Mouse (Mus musculus) midbrain, embryonic 16.5 days (tissue): Measurements from ENCODE around the gene Psmg3. TPM values are rescaled to one million over a fixed set of nuclear protein-coding genes. Genes with fewer than 3 reads are reported as not detected.

ENCODE experiments used
- ATAC-seq: fragments of 200-750 bp; cut with Nextera tagmentation; 2 replicates; pipeline ENCODE4 v1.8.0; 2017; ENCODE audit warnings: moderate TSS enrichment
- H3K27ac ChIP-seq: fragments of 300-500 bp; sonication (generic); 2 replicates; pipeline ENCODE4 v1.5.1; 2014; ENCODE audit warnings: mild to moderate bottlenecking, low read length, mixed read lengths
- H3K27me3 ChIP-seq: fragments of 300-500 bp; sonication (generic); 2 replicates; pipeline ENCODE4 v1.6.1; 2014; ENCODE audit warnings: low read depth, low read length, mixed read lengths; ENCODE audit not compliant: control insufficient read depth, insufficient read depth
- H3K36me3 ChIP-seq: fragments of 300-500 bp; sonication (generic); 2 replicates; pipeline ENCODE4 v1.6.1; 2014; ENCODE audit warnings: mild to moderate bottlenecking, low read length, moderate library complexity, mixed read lengths; ENCODE audit not compliant: control insufficient read depth, insufficient read depth
- H3K4me1 ChIP-seq: fragments of 300-500 bp; sonication (generic); 2 replicates; pipeline ENCODE4 v1.6.1; 2014; ENCODE audit warnings: mild to moderate bottlenecking, low read length, mixed read lengths; ENCODE audit not compliant: control insufficient read depth, insufficient read depth
- H3K4me2 ChIP-seq: fragments of 300-500 bp; sonication (generic); 2 replicates; pipeline ENCODE4 v1.6.1; 2014; ENCODE audit warnings: mild to moderate bottlenecking, low read length, mixed read lengths
- H3K4me3 ChIP-seq: fragments of 300-500 bp; sonication (generic); 2 replicates; pipeline ENCODE4 v1.5.1; 2014; ENCODE audit warnings: low read depth, mild to moderate bottlenecking, low read length, moderate library complexity, mixed read lengths
- H3K9ac ChIP-seq: fragments of 300-500 bp; sonication (generic); 2 replicates; pipeline ENCODE4 v1.6.1; 2014; ENCODE audit warnings: low read depth, low read length, mixed read lengths
- H3K9me3 ChIP-seq: fragments of 300-500 bp; sonication (generic); replicated peaks from 2 replicates; pipeline ENCODE4 v1.6.1; 2014; ENCODE audit warnings: mild to moderate bottlenecking, low read length, mixed read lengths; ENCODE audit not compliant: control insufficient read depth, poor library complexity, severe bottlenecking
- WGBS: fragments of 180-500 bp; shearing (Covaris S2); extraction: QIAGEN DNeasy Blood & Tissue Kit; methylation state at CpG from one replicate; pipeline ENCODE4 v1.1.7; 2014; 5-methylcytosine and 5-hydroxymethylcytosine counted together
- polyA plus RNA-seq: library from polyadenylated mRNA; unstranded; fragments of >200 nt; fragmentation: Nextera tagmentation; extraction: Ambion mirVana; gene quantifications from 2 replicates; pipeline ENCODE4 v1.2.1, GENCODE M21; 2015

Gene Psmg3
- polyA plus RNA-seq, 1 experiment from 2014 or later = 71.8 TPM

- ATAC-seq = no peak
- H3K4me3 ChIP-seq = no peak overlapping the region
- H3K27ac ChIP-seq = no peak overlapping the region
- no peak overlapping the region for H3K4me2 ChIP-seq
- 0 out of 2 replicates have a peak, but pooled peaks cover 3% of the 10 kb centered on the region for H3K4me1 ChIP-seq
- WGBS = 85% methylated on average over 7 of the region's 7 CpGs
- H3K9me3 ChIP-seq = no peaks in the 10 kb centered on the region
- H3K36me3 ChIP-seq = no peaks in the 10 kb centered on the region
- H3K9ac ChIP-seq = no peak overlapping the region
- H3K27me3 ChIP-seq = no peaks in the 10 kb centered on the region
Measured at GRCm38 (mm10) chr5:139835706-139836105, 9.0 kb upstream of the Psmg3 start.

- 82% methylated on average over 7 of the region's 7 CpGs for WGBS
- H3K27me3 ChIP-seq = no peaks in the 10 kb centered on the region
Measured at GRCm38 (mm10) chr5:139832125-139832524, 5.4 kb upstream of the Psmg3 start.

GRCm38 (mm10) chr5:139830734-139831133 lies 4.0 kb upstream of the Psmg3 start:
- WGBS = 91% methylated on average over 3 of the region's 3 CpGs
- Histone ChIP-seq H3K27ac (no peak overlapping the region), H3K9ac (no peak overlapping the region), H3K9me3 (no peaks in the 10 kb centered on the region), H3K4me1 (peaks cover 7% of the 10 kb centered on the region), H3K4me3 (no peak overlapping the region), H3K4me2 (no peak overlapping the region), H3K27me3 (no peaks in the 10 kb centered on the region), H3K36me3 (no peaks in the 10 kb centered on the region)
- ATAC-seq = no peak

More at GRCm38 (mm10) chr5:139832125-139832524, 5.4 kb upstream of the Psmg3 start:
- Histone ChIP-seq H3K4me2 (no peak overlapping the region), H3K9ac (no peak overlapping the region), H3K9me3 (no peaks in the 10 kb centered on the region), H3K36me3 (no peaks in the 10 kb centered on the region), H3K4me3 (no peak overlapping the region), H3K27ac (no peak overlapping the region), H3K4me1 (peaks cover under 1% of the 10 kb centered on the region; the same call in 1 of the 2 replicates)
- ATAC-seq = no peak

GRCm38 (mm10) chr5:139829384-139829783 lies 2.7 kb upstream of the Psmg3 start:
- Histone ChIP-seq H3K4me3 (no peak overlapping the region), H3K36me3 (no peaks in the 10 kb centered on the region), H3K9ac (no peak overlapping the region), H3K4me2 (no peak overlapping the region), H3K27ac (no peak overlapping the region), H3K27me3 (no peaks in the 10 kb centered on the region), H3K4me1 (peaks cover 19% of the 10 kb centered on the region), H3K9me3 (no peaks in the 10 kb centered on the region)
- 81% methylated on average over 13 of the region's 13 CpGs for WGBS
- no peak for ATAC-seq

- peaks cover 9% of the 10 kb centered on the region; the same call in 1 of the 2 replicates for H3K36me3 ChIP-seq
- WGBS = 92% methylated on average over 1 of the region's 1 CpGs
- no peaks in the 10 kb centered on the region for H3K27me3 ChIP-seq
- no peak overlapping the region for H3K9ac ChIP-seq
- ATAC-seq = no peak
- no peaks in the 10 kb centered on the region for H3K9me3 ChIP-seq
- no peak overlapping the region for H3K27ac ChIP-seq
- H3K4me3 ChIP-seq = no peak overlapping the region
- no peak overlapping the region for H3K4me2 ChIP-seq
- H3K4me1 ChIP-seq = peaks cover 19% of the 10 kb centered on the region
Measured at GRCm38 (mm10) chr5:139827593-139827992, 908 bp upstream of the Psmg3 start.

GRCm38 (mm10) chr5:139825947-139826346 lies 738 bp downstream of the Psmg3 start:
- no peaks in the 10 kb centered on the region for H3K27me3 ChIP-seq
- no peaks in the 10 kb centered on the region for H3K9me3 ChIP-seq
- peak overlapping the region; percentile 62 for H3K27ac ChIP-seq
- 0 out of 2 replicates have a peak, but pooled peaks have one; percentile 47 for ATAC-seq
- peak overlapping the region; percentile 85 for H3K9ac ChIP-seq
- peak overlapping the region; percentile 87 for H3K4me3 ChIP-seq
- H3K36me3 ChIP-seq = peaks cover 12% of the 10 kb centered on the region; the same call in 1 of the 2 replicates
- H3K4me1 ChIP-seq = peaks cover 19% of the 10 kb centered on the region
- WGBS = 44% methylated on average over 11 of the region's 11 CpGs
- H3K4me2 ChIP-seq = peak overlapping the region; percentile 99

GRCm38 (mm10) chr5:139824531-139824930 lies 2.2 kb downstream of the Psmg3 start:
- Histone ChIP-seq H3K4me2 (no peak overlapping the region; the same call in 1 of the 2 replicates), H3K4me1 (peaks cover 19% of the 10 kb centered on the region), H3K9me3 (no peaks in the 10 kb centered on the region), H3K4me3 (no peak overlapping the region), H3K27me3 (no peaks in the 10 kb centered on the region), H3K9ac (no peak overlapping the region), H3K36me3 (peaks cover 12% of the 10 kb centered on the region; the same call in 1 of the 2 replicates), H3K27ac (no peak overlapping the region)
- no peak for ATAC-seq
- WGBS = 92% methylated on average over 10 of the region's 10 CpGs

- H3K4me2 ChIP-seq = no peak overlapping the region
- no peaks in the 10 kb centered on the region for H3K27me3 ChIP-seq
- WGBS = 85% methylated on average over 12 of the region's 12 CpGs
- peaks cover 12% of the 10 kb centered on the region; the same call in 1 of the 2 replicates for H3K36me3 ChIP-seq
- H3K4me3 ChIP-seq = no peak overlapping the region
- no peaks in the 10 kb centered on the region for H3K9me3 ChIP-seq
- H3K4me1 ChIP-seq = peaks cover 15% of the 10 kb centered on the region
- no peak overlapping the region for H3K27ac ChIP-seq
- no peak for ATAC-seq
- no peak overlapping the region for H3K9ac ChIP-seq
Measured at GRCm38 (mm10) chr5:139821466-139822459, 4.9 kb downstream of the Psmg3 start.
